Mouse (Mus musculus) bone marrow macrophage, adult 2 months (primary cell): ENCODE data around the gene Il11.

Experiments
- CTCF ChIP-seq: IDR thresholded peaks from 2 replicates; pipeline ENCODE4 v1.5.1; 2012; ENCODE audit warnings: low read depth, mild to moderate bottlenecking, low read length, moderate library complexity
- POLR2A ChIP-seq: IDR thresholded peaks from 2 replicates; pipeline ENCODE4 v1.6.1; 2012; ENCODE audit warnings: mild to moderate bottlenecking, low read depth, low read length, borderline replicate concordance

- TF ChIP-seq CTCF (no peak), POLR2A (no peak)
These were observed 4.6 kb downstream of the Il11 start for GRCm38 (mm10) chr7:4777851-4778637.
